Mouse (Mus musculus): Measurements from ENCODE around the gene Nrap. TPM values are rescaled to one million over a fixed set of nuclear protein-coding genes. Genes with fewer than 3 reads are reported as not detected.

Nrap gene
- polyA plus RNA-seq, 1 experiment = not detected

- no peaks in the 10 kb centered on the region for H3K27me3 ChIP-seq (ENCODE audit: control insufficient read depth, insufficient read depth, low read length, poor library complexity, severe bottlenecking)
- no peak overlapping the region for H3K9ac ChIP-seq (ENCODE audit: low read depth, poor library complexity, severe bottlenecking)
- no peaks in the 10 kb centered on the region for H3K9me3 ChIP-seq (replicated peaks; ENCODE audit: control insufficient read depth, insufficient read depth, low read length, poor library complexity, severe bottlenecking)
- H3K27ac ChIP-seq (ENCODE audit: insufficient read depth, low read length) = no peak overlapping the region
- H3K4me1 ChIP-seq (ENCODE audit: control insufficient read depth, insufficient read depth, low read length) = no peaks in the 10 kb centered on the region
- no peaks in the 10 kb centered on the region for H3K36me3 ChIP-seq (ENCODE audit: control insufficient read depth, insufficient read depth, low read length, poor library complexity, severe bottlenecking)
- TF ChIP-seq CTCF (IDR thresholded peaks at IDR 0.05; ENCODE audit: low read depth, low read length) (no peak), EP300 (IDR thresholded peaks at IDR 0.05; ENCODE audit: insufficient read depth, low read depth, low read length) (no peak), POLR2A (IDR thresholded peaks at IDR 0.05; ENCODE audit: insufficient read depth, low read length) (no peak)
- H3K4me3 ChIP-seq (ENCODE audit: low read depth, low read length) = no peak overlapping the region
Observed at GRCm38 (mm10) chr19:56343869-56344563, 45.8 kb downstream of the Nrap start.

- H3K36me3 ChIP-seq (ENCODE audit: control insufficient read depth, insufficient read depth, low read length, poor library complexity, severe bottlenecking) = no peaks in the 10 kb centered on the region
- no peak for TF ChIP-seq POLR2A (IDR thresholded peaks at IDR 0.05; ENCODE audit: insufficient read depth, low read length)
- TF ChIP-seq EP300 (IDR thresholded peaks at IDR 0.05; ENCODE audit: insufficient read depth, low read depth, low read length) = no peak
- TF ChIP-seq CTCF (IDR thresholded peaks at IDR 0.05; ENCODE audit: low read depth, low read length) = no peak
- no peaks in the 10 kb centered on the region for H3K4me1 ChIP-seq (ENCODE audit: control insufficient read depth, insufficient read depth, low read length)
- no peaks in the 10 kb centered on the region for H3K9me3 ChIP-seq (replicated peaks; ENCODE audit: control insufficient read depth, insufficient read depth, low read length, poor library complexity, severe bottlenecking)
- no peak overlapping the region for H3K4me3 ChIP-seq (ENCODE audit: low read depth, low read length)
- no peak overlapping the region for H3K27ac ChIP-seq (ENCODE audit: insufficient read depth, low read length)
- no peaks in the 10 kb centered on the region for H3K27me3 ChIP-seq (ENCODE audit: control insufficient read depth, insufficient read depth, low read length, poor library complexity, severe bottlenecking)
- no peak overlapping the region for H3K9ac ChIP-seq (ENCODE audit: low read depth, poor library complexity, severe bottlenecking)
Observed at GRCm38 (mm10) chr19:56342006-56342405, 47.8 kb downstream of the Nrap start.

- Histone ChIP-seq H3K4me3 (ENCODE audit: low read depth, low read length) (no peak overlapping the region), H3K9me3 (replicated peaks; ENCODE audit: control insufficient read depth, insufficient read depth, low read length, poor library complexity, severe bottlenecking) (no peaks in the 10 kb centered on the region)
- TF ChIP-seq CTCF (IDR thresholded peaks at IDR 0.05; ENCODE audit: low read depth, low read length) (no peak), EP300 (IDR thresholded peaks at IDR 0.05; ENCODE audit: insufficient read depth, low read depth, low read length) (no peak), POLR2A (IDR thresholded peaks at IDR 0.05; ENCODE audit: insufficient read depth, low read length) (no peak)
Observed at GRCm38 (mm10) chr19:56336826-56337225, 53.0 kb downstream of the Nrap start.

GRCm38 (mm10) chr19:56336321-56336720 lies 53.5 kb downstream of the Nrap start:
- no peak for TF ChIP-seq POLR2A (IDR thresholded peaks at IDR 0.05; ENCODE audit: insufficient read depth, low read length)
- no peak for TF ChIP-seq CTCF (IDR thresholded peaks at IDR 0.05; ENCODE audit: low read depth, low read length)
- TF ChIP-seq EP300 (IDR thresholded peaks at IDR 0.05; ENCODE audit: insufficient read depth, low read depth, low read length) = no peak
- H3K27me3 ChIP-seq (ENCODE audit: control insufficient read depth, insufficient read depth, low read length, poor library complexity, severe bottlenecking) = no peaks in the 10 kb centered on the region
- no peaks in the 10 kb centered on the region for H3K9me3 ChIP-seq (replicated peaks; ENCODE audit: control insufficient read depth, insufficient read depth, low read length, poor library complexity, severe bottlenecking)
- no peaks in the 10 kb centered on the region for H3K36me3 ChIP-seq (ENCODE audit: control insufficient read depth, insufficient read depth, low read length, poor library complexity, severe bottlenecking)
- no peak overlapping the region for H3K4me3 ChIP-seq (ENCODE audit: low read depth, low read length)
- no peak overlapping the region for H3K27ac ChIP-seq (ENCODE audit: insufficient read depth, low read length)
- H3K9ac ChIP-seq (ENCODE audit: low read depth, poor library complexity, severe bottlenecking) = no peak overlapping the region
- no peaks in the 10 kb centered on the region for H3K4me1 ChIP-seq (ENCODE audit: control insufficient read depth, insufficient read depth, low read length)

More at GRCm38 (mm10) chr19:56336826-56337225, 53.0 kb downstream of the Nrap start:
- Histone ChIP-seq H3K27me3 (ENCODE audit: control insufficient read depth, insufficient read depth, low read length, poor library complexity, severe bottlenecking) (no peaks in the 10 kb centered on the region), H3K4me1 (ENCODE audit: control insufficient read depth, insufficient read depth, low read length) (no peaks in the 10 kb centered on the region), H3K27ac (ENCODE audit: insufficient read depth, low read length) (no peak overlapping the region), H3K9ac (ENCODE audit: low read depth, poor library complexity, severe bottlenecking) (no peak overlapping the region), H3K36me3 (ENCODE audit: control insufficient read depth, insufficient read depth, low read length, poor library complexity, severe bottlenecking) (no peaks in the 10 kb centered on the region)

- H3K27ac ChIP-seq (ENCODE audit: insufficient read depth, low read length) = no peak overlapping the region
Observed at GRCm38 (mm10) chr19:56326243-56326855, 63.5 kb downstream of the Nrap start.

GRCm38 (mm10) chr19:56325676-56326075 lies 64.2 kb downstream of the Nrap start:
- no peak overlapping the region for H3K4me3 ChIP-seq (ENCODE audit: low read depth, low read length)
- no peaks in the 10 kb centered on the region for H3K36me3 ChIP-seq (ENCODE audit: control insufficient read depth, insufficient read depth, low read length, poor library complexity, severe bottlenecking)
- no peak overlapping the region for H3K27ac ChIP-seq (ENCODE audit: insufficient read depth, low read length)
- H3K9me3 ChIP-seq (replicated peaks; ENCODE audit: control insufficient read depth, insufficient read depth, low read length, poor library complexity, severe bottlenecking) = no peaks in the 10 kb centered on the region
- H3K27me3 ChIP-seq (ENCODE audit: control insufficient read depth, insufficient read depth, low read length, poor library complexity, severe bottlenecking) = no peaks in the 10 kb centered on the region
- TF ChIP-seq POLR2A (IDR thresholded peaks at IDR 0.05; ENCODE audit: insufficient read depth, low read length) (no peak), EP300 (IDR thresholded peaks at IDR 0.05; ENCODE audit: insufficient read depth, low read depth, low read length) (no peak), CTCF (IDR thresholded peaks at IDR 0.05; ENCODE audit: low read depth, low read length) (no peak)
- no peak overlapping the region for H3K9ac ChIP-seq (ENCODE audit: low read depth, poor library complexity, severe bottlenecking)
- H3K4me1 ChIP-seq (ENCODE audit: control insufficient read depth, insufficient read depth, low read length) = no peaks in the 10 kb centered on the region

More at GRCm38 (mm10) chr19:56326243-56326855, 63.5 kb downstream of the Nrap start:
- TF ChIP-seq POLR2A (IDR thresholded peaks at IDR 0.05; ENCODE audit: insufficient read depth, low read length) (no peak), CTCF (IDR thresholded peaks at IDR 0.05; ENCODE audit: low read depth, low read length) (no peak), EP300 (IDR thresholded peaks at IDR 0.05; ENCODE audit: insufficient read depth, low read depth, low read length) (no peak)
- H3K27me3 ChIP-seq (ENCODE audit: control insufficient read depth, insufficient read depth, low read length, poor library complexity, severe bottlenecking) = no peaks in the 10 kb centered on the region
- no peaks in the 10 kb centered on the region for H3K36me3 ChIP-seq (ENCODE audit: control insufficient read depth, insufficient read depth, low read length, poor library complexity, severe bottlenecking)
- H3K9me3 ChIP-seq (replicated peaks; ENCODE audit: control insufficient read depth, insufficient read depth, low read length, poor library complexity, severe bottlenecking) = no peaks in the 10 kb centered on the region
- H3K9ac ChIP-seq (ENCODE audit: low read depth, poor library complexity, severe bottlenecking) = no peak overlapping the region
- no peaks in the 10 kb centered on the region for H3K4me1 ChIP-seq (ENCODE audit: control insufficient read depth, insufficient read depth, low read length)
- no peak overlapping the region for H3K4me3 ChIP-seq (ENCODE audit: low read depth, low read length)
